ENCODE assay signal across 22 mouse cellular contexts in genomic region chr5:31190201-31190600, GRCm38 (mm10). TPM values are rescaled to one million over a fixed set of nuclear protein-coding genes. Genes with fewer than 3 reads are reported as not detected.
DNase-seq lines count a peak whose midpoint lies in the region; ATAC-seq and TF ChIP-seq lines count a peak whose summit lies in the region.
"Had no signal": no experiment of that assay in that cellular context is flagged by ENCODE, and none has a peak within 500 bp of the region (broad histone marks: within the 10 kb centered on the region; RNA-seq: fewer than 3 reads in every experiment).

No protein-coding gene starts in this region.

- DNase-seq in cerebellum, adult 11-12 months, result peak; percentile 36
- DNase-seq in midbrain, embryonic 11.5 days (ENCODE audit: low spot score, missing footprints), result peak; percentile 72
- DNase-seq in embryonic facial prominence, embryonic 10.5 days (ENCODE audit: low spot score), result no peak
- DNase-seq in gastrocnemius, adult 2 months, result no peak
- DNase-seq: adrenal gland, postnatal 10 days; adrenal gland, postnatal 36 days; cerebellum, adult 11 months; cerebellum, adult 9-10 months; cerebellum, postnatal 25 days; gastrocnemius, postnatal 14 days; heart, adult 18-20 months; heart, postnatal 14 days; heart, postnatal 4 days had no signal

- no peaks in the 10 kb centered on the region for H3K9me3 ChIP-seq in midbrain, embryonic 11.5 days (ENCODE audit: control insufficient read depth, low read length)
- H3K9me3 ChIP-seq in midbrain, embryonic 16.5 days (replicated peaks; ENCODE audit: control insufficient read depth, low read length, poor library complexity, severe bottlenecking), result no peaks in the 10 kb centered on the region
- no peaks in the 10 kb centered on the region for H3K9me3 ChIP-seq in embryonic facial prominence, embryonic 10.5 days
- H3K9me3 ChIP-seq: forebrain, embryonic 10.5 days; forebrain, embryonic 13.5 days; heart, embryonic 13.5 days; hindbrain, embryonic 15.5 days had no signal

- intact Hi-C loops in gastrocnemius, adult 2 months (cut with DNase I), result no loop called here

- no peak for TF ChIP-seq CTCF in gastrocnemius, adult 2 months (IDR thresholded peaks at IDR 0.05)

- no peaks in the 10 kb centered on the region for H3K27me3 ChIP-seq in midbrain, embryonic 11.5 days (ENCODE audit: control insufficient read depth, insufficient read depth, low read length)
- no peaks in the 10 kb centered on the region for H3K27me3 ChIP-seq in midbrain, embryonic 16.5 days (ENCODE audit: control insufficient read depth, insufficient read depth, low read depth, low read length)
- no peaks in the 10 kb centered on the region for H3K27me3 ChIP-seq in embryonic facial prominence, embryonic 10.5 days (replicated peaks; ENCODE audit: low read depth, poor library complexity, severe bottlenecking)
- H3K27me3 ChIP-seq: forebrain, embryonic 13.5 days; heart, embryonic 13.5 days; hindbrain, embryonic 15.5 days had no signal

- no peak overlapping the region for H3K4me2 ChIP-seq in midbrain, embryonic 11.5 days
- no peak overlapping the region for H3K4me2 ChIP-seq in midbrain, embryonic 16.5 days (ENCODE audit: low read length)
- H3K4me2 ChIP-seq: forebrain, embryonic 13.5 days; heart, embryonic 13.5 days; hindbrain, embryonic 15.5 days had no signal

- no peak overlapping the region for H3K9ac ChIP-seq in midbrain, embryonic 11.5 days (ENCODE audit: low read length)
- no peak overlapping the region for H3K9ac ChIP-seq in midbrain, embryonic 16.5 days (ENCODE audit: low read depth, low read length)
- H3K9ac ChIP-seq: forebrain, embryonic 13.5 days; heart, embryonic 13.5 days; hindbrain, embryonic 15.5 days had no signal

- WGBS in midbrain, embryonic 11.5 days, result 92% methylated on average over 9 of the region's 9 CpGs
- WGBS in midbrain, embryonic 16.5 days, result 90% methylated on average over 9 of the region's 9 CpGs
- WGBS in embryonic facial prominence, embryonic 10.5 days, result 91% methylated on average over 9 of the region's 9 CpGs

- H3K4me3 ChIP-seq in midbrain, embryonic 11.5 days (ENCODE audit: low read depth, low read length), result no peak overlapping the region
- no peak overlapping the region for H3K4me3 ChIP-seq in midbrain, embryonic 16.5 days (ENCODE audit: low read depth, low read length)
- 0 out of 2 replicates have a peak overlapping the region, but pooled peaks have one; percentile 1 for H3K4me3 ChIP-seq in embryonic facial prominence, embryonic 10.5 days
- no peak overlapping the region for H3K4me3 ChIP-seq in gastrocnemius, adult 2 months
- H3K4me3 ChIP-seq: forebrain, embryonic 10.5 days; forebrain, embryonic 13.5 days; heart, embryonic 13.5 days; hindbrain, embryonic 15.5 days had no signal

- ATAC-seq in cerebellum, adult (ENCODE audit: insufficient number of reproducible peaks, low FRiP score, low TSS enrichment), result no peak
- ATAC-seq in midbrain, embryonic 11.5 days (ENCODE audit: low FRiP score), result no peak
- ATAC-seq in midbrain, embryonic 16.5 days, result no peak
- ATAC-seq in megakaryocyte-erythroid progenitor cell, adult 5-6 weeks (replicated peaks; ENCODE audit: low FRiP score, low TSS enrichment, poor library complexity, severe bottlenecking), result no peak
- ATAC-seq: forebrain, embryonic 13.5 days; forebrain, embryonic 16.5 days; intestine, postnatal 0 days had no signal

- H3K4me1 ChIP-seq in midbrain, embryonic 11.5 days (ENCODE audit: control insufficient read depth, insufficient read depth, low read length), result peaks cover 16% of the 10 kb centered on the region
- H3K4me1 ChIP-seq in midbrain, embryonic 16.5 days (ENCODE audit: control insufficient read depth, insufficient read depth, low read length), result peaks cover 20% of the 10 kb centered on the region
- peaks cover 23% of the 10 kb centered on the region for H3K4me1 ChIP-seq in embryonic facial prominence, embryonic 10.5 days

- no peak overlapping the region for H3K27ac ChIP-seq in midbrain, embryonic 11.5 days (ENCODE audit: low read depth, low read length)
- no peak overlapping the region for H3K27ac ChIP-seq in midbrain, embryonic 16.5 days (ENCODE audit: low read length)
- H3K27ac ChIP-seq in embryonic facial prominence, embryonic 10.5 days (replicated peaks), result no peak overlapping the region
- H3K27ac ChIP-seq in gastrocnemius, adult 2 months, result no peak overlapping the region
- H3K27ac ChIP-seq: forebrain, embryonic 10.5 days; forebrain, embryonic 13.5 days; heart, embryonic 13.5 days; hindbrain, embryonic 15.5 days had no signal

- H3K36me3 ChIP-seq in midbrain, embryonic 11.5 days (ENCODE audit: control insufficient read depth, insufficient read depth, low read length), result peaks cover 17% of the 10 kb centered on the region
- peaks cover 33% of the 10 kb centered on the region for H3K36me3 ChIP-seq in midbrain, embryonic 16.5 days (ENCODE audit: control insufficient read depth, insufficient read depth, low read length)
- peaks cover 62% of the 10 kb centered on the region for H3K36me3 ChIP-seq in embryonic facial prominence, embryonic 10.5 days (replicated peaks)

RNA-seq across cellular contexts. Expression of gene Snx17, which starts 2.8 kb away (rescaled TPM):
- 150 and 155 TPM in 2 replicates for polyA plus RNA-seq in midbrain, embryonic 11.5 days (2014; fragmentation: Nextera tagmentation; extraction: Ambion mirVana)
- 117 and 125 TPM in 2 replicates for polyA plus RNA-seq in midbrain, embryonic 16.5 days (2015; fragmentation: Nextera tagmentation; extraction: Ambion mirVana)
- polyA plus RNA-seq in embryonic facial prominence, embryonic 10.5 days (2016; fragmentation: Nextera tagmentation; extraction: Ambion mirVana), result 125 and 127 TPM in 2 replicates
- total RNA-seq in gastrocnemius, adult 2 months (2021), result 10 to 100 TPM; 31.1 to 33.2 TPM
- 57.7 and 67.6 TPM in 2 replicates for total RNA-seq in megakaryocyte-erythroid progenitor cell, adult 5-6 weeks (2014; fragmentation: Nextera tagmentation)
- 38.9 and 48.5 TPM in 2 replicates for total RNA-seq in megakaryocyte-erythroid progenitor cell, adult 5-6 weeks (2017)

RNA-seq across cellular contexts. Expression of gene Eif2b4, which starts 3.0 kb away (rescaled TPM):
- 62.0 and 63.9 TPM in 2 replicates for polyA plus RNA-seq in midbrain, embryonic 11.5 days (2014; fragmentation: Nextera tagmentation; extraction: Ambion mirVana)
- 81.5 and 93.8 TPM in 2 replicates for polyA plus RNA-seq in midbrain, embryonic 16.5 days (2015; fragmentation: Nextera tagmentation; extraction: Ambion mirVana)
- 81.4 and 91.1 TPM in 2 replicates for polyA plus RNA-seq in embryonic facial prominence, embryonic 10.5 days (2016; fragmentation: Nextera tagmentation; extraction: Ambion mirVana)
- total RNA-seq in gastrocnemius, adult 2 months (2021), result 10 to 100 TPM; 39.5 to 53.9 TPM
- total RNA-seq in megakaryocyte-erythroid progenitor cell, adult 5-6 weeks (2014; fragmentation: Nextera tagmentation), result 116 and 148 TPM in 2 replicates
- total RNA-seq in megakaryocyte-erythroid progenitor cell, adult 5-6 weeks (2017), result 40.0 and 59.0 TPM in 2 replicates

RNA-seq across cellular contexts. Expression of gene Gtf3c2, which starts 10.3 kb away (rescaled TPM):
- 71.9 and 72.5 TPM in 2 replicates for polyA plus RNA-seq in midbrain, embryonic 11.5 days (2014; fragmentation: Nextera tagmentation; extraction: Ambion mirVana)
- polyA plus RNA-seq in midbrain, embryonic 16.5 days (2015; fragmentation: Nextera tagmentation; extraction: Ambion mirVana), result 61.7 and 63.6 TPM in 2 replicates
- 123 and 124 TPM in 2 replicates for polyA plus RNA-seq in embryonic facial prominence, embryonic 10.5 days (2016; fragmentation: Nextera tagmentation; extraction: Ambion mirVana)
- 10 to 100 TPM; 22.9 to 26.5 TPM for total RNA-seq in gastrocnemius, adult 2 months (2021)
- 112 and 159 TPM in 2 replicates for total RNA-seq in megakaryocyte-erythroid progenitor cell, adult 5-6 weeks (2014; fragmentation: Nextera tagmentation)
- total RNA-seq in megakaryocyte-erythroid progenitor cell, adult 5-6 weeks (2017), result 76.4 and 80.2 TPM in 2 replicates

RNA-seq across cellular contexts. Expression of gene Gm29609, which starts 10.5 kb away (rescaled TPM):
- polyA plus RNA-seq in midbrain, embryonic 11.5 days (2014; fragmentation: Nextera tagmentation; extraction: Ambion mirVana), result 0.78 and 1.9 TPM in 2 replicates
- 1.9 and 2.8 TPM in 2 replicates for polyA plus RNA-seq in midbrain, embryonic 16.5 days (2015; fragmentation: Nextera tagmentation; extraction: Ambion mirVana)
- 1.5 TPM in 2 replicates for polyA plus RNA-seq in embryonic facial prominence, embryonic 10.5 days (2016; fragmentation: Nextera tagmentation; extraction: Ambion mirVana)
- total RNA-seq in gastrocnemius, adult 2 months (2021), result under 1 TPM; 0.53 to 0.74 TPM
- 1.1 and 1.4 TPM in 2 replicates for total RNA-seq in megakaryocyte-erythroid progenitor cell, adult 5-6 weeks (2014; fragmentation: Nextera tagmentation)
- 1.3 TPM in 1 of 2 replicates, not detected in the other for total RNA-seq in megakaryocyte-erythroid progenitor cell, adult 5-6 weeks (2017)

RNA-seq across cellular contexts. Expression of gene Zfp513, which starts 11.9 kb away (rescaled TPM):
- 4.2 and 6.5 TPM in 2 replicates for polyA plus RNA-seq in midbrain, embryonic 11.5 days (2014; fragmentation: Nextera tagmentation; extraction: Ambion mirVana)
- polyA plus RNA-seq in midbrain, embryonic 16.5 days (2015; fragmentation: Nextera tagmentation; extraction: Ambion mirVana), result 12.6 and 14.3 TPM in 2 replicates
- 11.4 and 12.3 TPM in 2 replicates for polyA plus RNA-seq in embryonic facial prominence, embryonic 10.5 days (2016; fragmentation: Nextera tagmentation; extraction: Ambion mirVana)
- 1 to 10 TPM; 6.2 to 7.1 TPM for total RNA-seq in gastrocnemius, adult 2 months (2021)
- total RNA-seq in megakaryocyte-erythroid progenitor cell, adult 5-6 weeks (2014; fragmentation: Nextera tagmentation), result 5.3 and 5.5 TPM in 2 replicates
- total RNA-seq in megakaryocyte-erythroid progenitor cell, adult 5-6 weeks (2017), result 3.2 and 5.6 TPM in 2 replicates

Comparison
In these comparisons a context has a peak if more than half of its experiments do, and no peak if none do; other contexts are left out.
1. DNase-seq: peak in cerebellum, adult 11-12 months (single experiment) and midbrain, embryonic 11.5 days (single experiment); none in embryonic facial prominence, embryonic 10.5 days (single experiment) and gastrocnemius, adult 2 months (single experiment).